Mouse (Mus musculus): ENCODE measurements at regions not wholly inside any gene's neighbourhood (a gene's known extent, or its start where the extent isn't known, plus 50 kb on each side); places are given as distances from the start of the nearest gene placed in this dataset.

GRCm38 (mm10) chr4:119026237-119026861 is 65.0 kb downstream of the Lao1 start:
- no peak for TF ChIP-seq CTCF (IDR thresholded peaks at IDR 0.05; ENCODE audit: low read depth, low read length)
- TF ChIP-seq EP300 (IDR thresholded peaks at IDR 0.05; ENCODE audit: insufficient read depth, low read depth, low read length) = peak; percentile 93
- no peak for TF ChIP-seq POLR2A (IDR thresholded peaks at IDR 0.05; ENCODE audit: insufficient read depth, low read length)
